Mouse (Mus musculus) 3T3-L1 (cell line): ENCODE results near the gene Mst1r.

ENCODE experiments used
- DNase-seq: peaks from one replicate; pipeline ENCODE4 v3.0.0-alpha.2; 2015; ENCODE audit warnings: low read depth, low spot score

Gene Mst1r

DNA sequence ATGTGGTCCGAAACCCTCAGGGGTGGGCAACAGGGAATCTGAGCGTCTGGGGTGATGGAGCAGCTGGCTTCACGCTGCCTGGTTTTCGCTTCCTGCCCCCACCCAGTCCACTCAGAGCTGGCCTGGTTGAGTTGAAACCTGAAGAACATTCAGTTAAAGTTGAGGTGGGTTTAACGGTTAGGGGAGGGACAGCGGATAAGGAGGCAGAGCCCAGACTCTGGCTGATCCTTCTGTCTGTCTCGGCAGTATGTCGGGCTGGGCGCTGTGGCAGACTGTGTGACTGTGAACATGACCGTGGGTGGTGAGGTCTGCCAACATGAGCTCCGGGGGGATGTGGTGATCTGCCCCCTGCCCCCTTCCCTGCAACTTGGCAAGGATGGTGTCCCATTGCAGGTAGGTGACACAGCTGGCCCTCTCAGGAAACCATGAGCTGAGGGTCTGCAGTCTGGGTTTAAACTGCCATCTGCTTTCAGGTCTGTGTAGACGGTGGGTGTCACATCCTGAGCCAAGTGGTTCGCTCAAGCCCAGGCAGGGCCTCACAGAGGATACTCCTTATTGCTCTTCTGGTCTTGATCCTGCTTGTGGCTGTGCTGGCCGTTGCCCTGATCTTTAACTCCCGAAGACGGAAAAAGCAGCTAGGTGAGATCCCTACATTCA is 8.2 kb downstream of the Mst1r start:
- no peak for DNase-seq

DNA sequence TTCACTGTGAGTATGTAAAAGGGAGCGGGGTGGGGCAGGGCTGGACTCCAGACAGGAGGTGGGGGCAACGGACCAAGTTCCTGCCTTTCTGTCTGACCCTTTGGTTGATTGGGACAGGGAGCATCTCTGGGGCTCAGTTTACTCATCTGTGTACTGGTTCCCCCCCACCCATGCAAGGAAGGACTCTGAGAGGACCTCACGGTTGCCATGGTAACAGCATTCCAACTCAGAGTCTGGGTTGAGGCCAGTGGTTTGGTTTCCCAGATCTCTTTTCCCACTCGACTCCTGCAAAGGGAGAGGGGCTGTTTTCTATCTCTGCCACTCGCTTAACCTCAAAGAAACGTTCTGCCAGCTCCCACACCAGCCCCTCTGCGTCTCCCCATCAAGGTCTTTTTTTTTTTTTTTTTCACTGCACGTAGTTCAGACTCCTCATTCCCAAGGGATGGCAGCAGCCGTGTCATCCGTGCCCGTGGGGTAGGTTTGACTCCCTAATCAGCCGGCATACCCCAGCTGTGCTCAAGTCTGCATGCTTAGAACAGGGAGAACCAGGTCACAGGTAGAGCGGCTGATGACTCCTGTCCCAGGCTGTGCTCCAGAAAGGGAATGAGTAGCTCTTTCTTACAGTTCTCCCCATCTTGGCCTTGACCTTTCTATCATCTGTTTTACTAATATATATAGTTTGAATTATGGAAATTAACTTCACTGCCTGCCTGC is 11.4 kb downstream of the Mst1r start:
- DNase-seq, result peak; percentile 28

DNA sequence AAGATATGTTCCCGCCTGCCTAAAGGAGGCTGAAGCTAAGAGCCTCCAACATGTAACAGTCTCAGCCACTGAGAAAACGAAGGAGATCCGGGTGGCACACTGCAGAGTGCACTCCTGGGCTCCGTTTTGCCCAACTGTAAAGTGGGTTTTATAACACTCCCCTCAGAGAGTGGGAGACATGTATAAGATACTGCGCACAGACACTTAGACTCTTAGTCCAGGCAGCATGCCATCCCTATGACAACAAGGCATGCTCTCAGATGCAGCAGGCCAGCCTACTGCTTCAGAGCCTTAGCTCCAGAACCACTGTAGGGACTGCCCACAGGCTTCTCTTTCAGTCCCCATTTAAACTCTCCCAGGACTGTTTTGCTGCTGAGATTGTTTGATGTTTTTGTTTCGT is 12.2 kb downstream of the Mst1r start:
- no peak for DNase-seq

DNA sequence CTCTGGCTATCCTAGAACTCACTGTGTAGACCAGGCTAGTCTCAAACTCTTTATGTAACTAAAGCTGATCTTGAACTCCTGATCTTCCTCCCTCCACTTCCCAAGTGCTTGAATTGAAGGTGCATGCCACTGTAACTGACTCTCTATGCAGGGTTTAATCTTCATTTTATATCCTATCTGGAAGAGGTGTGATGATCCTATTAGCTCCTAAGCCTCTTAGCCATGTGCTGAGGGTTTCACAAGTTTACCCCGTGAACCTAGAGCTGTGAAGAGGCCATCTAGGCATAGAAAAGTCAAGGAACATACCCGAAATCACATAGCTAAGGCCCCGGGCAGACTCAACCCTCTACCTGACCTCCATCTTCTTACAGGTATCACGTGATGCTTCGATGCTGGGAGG is 12.8 kb downstream of the Mst1r start:
- no peak for DNase-seq

GRCm38 (mm10) chr9:107923021-107923420 is 16.3 kb downstream of the Mst1r start:
- peak; percentile 20 for DNase-seq

- DNase-seq, result peak; percentile 12
Measured at GRCm38 (mm10) chr9:107923956-107924355, 17.3 kb downstream of the Mst1r start.

- no peak for DNase-seq
Measured at GRCm38 (mm10) chr9:107925251-107925650, 18.6 kb downstream of the Mst1r start.

- peak; percentile 37 for DNase-seq
Measured at GRCm38 (mm10) chr9:107926920-107927420, 20.3 kb downstream of the Mst1r start.

- no peak for DNase-seq
Measured at GRCm38 (mm10) chr9:107927749-107928148, 21.1 kb downstream of the Mst1r start.

DNA sequence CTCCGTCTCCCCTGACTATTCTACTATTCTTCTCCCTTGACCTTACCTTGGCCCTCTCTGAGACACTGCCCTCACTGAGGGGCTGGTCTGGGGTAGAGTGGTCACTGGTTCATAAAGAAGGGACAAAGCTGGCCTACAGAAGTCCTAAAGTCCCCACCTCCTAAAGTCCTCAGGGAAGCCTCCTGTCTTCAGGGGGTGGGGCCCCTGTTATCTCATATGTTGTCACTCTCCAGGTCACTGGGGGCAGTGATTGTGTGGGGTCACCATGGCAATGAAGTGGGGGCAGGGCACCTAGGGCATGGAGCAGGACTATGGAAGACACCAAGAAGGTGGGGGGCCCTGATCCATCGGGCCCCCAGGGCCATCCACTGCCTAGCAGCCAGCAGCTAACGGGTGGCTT is 21.5 kb downstream of the Mst1r start, which contains the start of gene Actl11:
Gene Actl11, plus strand, starts transcription at position 301 of the 400 bp plus-strand sequence.
- no peak for DNase-seq

- DNase-seq, result no peak
Measured at GRCm38 (mm10) chr9:107932221-107932620, 25.5 kb downstream of the Mst1r start.

GRCm38 (mm10) chr9:107934146-107934545 is 27.5 kb downstream of the Mst1r start:
- DNase-seq, result no peak

DNA sequence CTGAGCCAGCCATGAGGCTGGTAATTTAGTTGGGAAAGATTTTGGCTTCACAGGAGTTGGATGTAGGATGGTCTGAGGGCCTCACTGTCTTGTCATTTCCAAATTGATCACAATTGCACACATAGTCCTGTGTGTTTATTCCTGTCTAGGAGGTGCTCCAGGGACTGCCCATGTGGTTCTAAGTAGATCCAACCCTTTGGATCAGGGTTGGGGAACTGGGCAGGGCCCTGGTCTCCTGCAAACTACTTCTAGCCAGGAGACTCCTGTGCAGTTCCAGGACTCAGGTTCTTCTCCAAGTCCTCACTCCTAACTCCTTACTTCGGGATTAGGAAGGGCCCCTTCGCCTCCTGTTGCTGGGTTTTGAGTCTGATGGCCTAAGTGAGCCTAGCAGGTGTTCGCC is 28.7 kb downstream of the Mst1r start, which contains the start of gene Camkv:
Gene Camkv, plus strand, starts transcription at position 301 of the 400 bp plus-strand sequence.
- no peak for DNase-seq

- DNase-seq, result no peak
Measured at GRCm38 (mm10) chr9:107935790-107936214, 29.1 kb downstream of the Mst1r start.

- no peak for DNase-seq
Measured at GRCm38 (mm10) chr9:107936215-107936822, 29.6 kb downstream of the Mst1r start.

DNA sequence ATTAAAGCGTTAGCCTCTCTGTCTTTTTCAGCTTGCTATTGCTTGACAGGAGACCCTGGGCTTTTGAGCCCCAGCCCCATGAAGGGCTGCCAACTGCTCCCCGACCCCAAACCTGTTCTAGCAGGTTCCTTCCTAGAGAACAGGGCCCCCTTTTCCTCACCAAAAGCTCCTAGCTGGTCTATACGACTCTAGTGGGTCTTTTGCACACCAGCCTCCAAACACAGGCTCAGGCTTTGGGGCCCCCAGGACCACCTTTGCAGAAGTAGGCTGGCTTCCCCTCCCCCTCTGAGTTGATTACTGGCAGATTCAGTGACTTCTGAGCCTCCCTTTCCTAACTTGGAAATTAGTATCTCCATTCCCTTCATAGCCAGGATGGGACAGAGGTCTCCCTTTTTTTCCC is 30.2 kb downstream of the Mst1r start:
- DNase-seq, result no peak

GRCm38 (mm10) chr9:107947241-107948194 is 40.8 kb downstream of the Mst1r start:
- DNase-seq, result no peak

GRCm38 (mm10) chr9:107949184-107949921 is 42.7 kb downstream of the Mst1r start:
- no peak for DNase-seq

- no peak for DNase-seq
Measured at GRCm38 (mm10) chr9:107949922-107950235, 43.2 kb downstream of the Mst1r start, which contains the start of gene Traip. Traip (plus strand) TSS chr9:107950136.

- DNase-seq, result peak; percentile 95
Measured at GRCm38 (mm10) chr9:107950460-107951355, 44.0 kb downstream of the Mst1r start.
